Comparison of ENCODE assay signal across 9 mouse cellular contexts in the genomic region with DNA sequence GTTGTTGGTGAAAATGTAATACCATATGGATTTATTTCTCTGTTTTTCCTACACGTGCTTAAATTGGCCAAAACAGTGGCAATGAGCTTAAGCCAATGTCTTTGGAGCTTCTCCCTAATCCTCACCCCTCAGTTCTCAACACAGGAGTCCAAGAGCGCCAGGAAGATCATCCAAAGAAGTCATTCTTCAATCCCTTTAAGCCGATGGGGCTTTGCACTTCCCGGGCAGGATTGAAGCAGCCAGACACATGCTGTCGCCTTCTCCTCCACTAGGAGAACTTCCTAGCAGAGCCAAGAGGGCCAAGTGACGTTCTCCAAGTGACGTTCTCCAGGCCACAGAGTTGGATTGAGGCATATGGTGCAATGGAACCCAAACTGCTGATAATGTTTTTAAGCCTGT.
DNase-seq lines count a peak whose midpoint lies in the region; ATAC-seq and TF ChIP-seq lines count a peak whose summit lies in the region.
"Had no signal": no experiment of that assay in that cellular context is flagged by ENCODE, and none has a peak within 500 bp of the region (broad histone marks: within the 10 kb centered on the region; RNA-seq: fewer than 3 reads in every experiment).

No protein-coding gene starts in this region.

- peak overlapping the region; percentile 82 for H3K27ac ChIP-seq in layer of hippocampus, adult 2 months
- H3K27ac ChIP-seq in forebrain, postnatal 0 days (ENCODE audit: low read depth, low read length), result peak overlapping the region; percentile 47; the same call in 1 of the 2 replicates
- H3K27ac ChIP-seq in hindbrain, embryonic 14.5 days, result no peak overlapping the region
- no peak overlapping the region for H3K27ac ChIP-seq in neural tube, embryonic 15.5 days (replicated peaks)

- WGBS in forebrain, postnatal 0 days, result 29% methylated on average over 7 of the region's 7 CpGs
- WGBS in hindbrain, embryonic 14.5 days, result 51% methylated on average over 7 of the region's 7 CpGs
- WGBS in neural tube, embryonic 15.5 days, result 63% methylated on average over 7 of the region's 7 CpGs

- no peak overlapping the region for H3K9ac ChIP-seq in forebrain, postnatal 0 days
- H3K9ac ChIP-seq in hindbrain, embryonic 14.5 days, result no peak overlapping the region
- H3K9ac ChIP-seq in neural tube, embryonic 15.5 days (replicated peaks), result no peak overlapping the region

- no peak for DNase-seq in layer of hippocampus, adult 2 months (ENCODE audit: low spot score in 2 of 2)
- DNase-seq in layer of hippocampus, adult 18-20 months (ENCODE audit: low spot score in 2 of 2), result no peak
- peak; percentile 7 for DNase-seq in cerebellum, adult 8-10 months
- DNase-seq in forebrain, postnatal 0 days, result peak; percentile 59
- DNase-seq in hindbrain, embryonic 14.5 days (ENCODE audit: low spot score), result peak; percentile 43
- no peak for DNase-seq in testis, postnatal 14 days (ENCODE audit: low spot score)

- ATAC-seq in forebrain, postnatal 0 days, result peak; percentile 78
- ATAC-seq in hindbrain, embryonic 14.5 days (ENCODE audit: low FRiP score), result no peak
- ATAC-seq in neural tube, embryonic 15.5 days (ENCODE audit: low FRiP score), result peak; percentile 50; the same call in 1 of the 2 replicates
- no peak for ATAC-seq in CD4-positive, CD25-positive, alpha-beta regulatory T cell, adult 4 months

- peak; percentile 31; the same call in 1 of the 2 replicates for TF ChIP-seq CTCF in layer of hippocampus, adult 2 months (conservative IDR thresholded peaks at IDR 0.05)
- TF ChIP-seq CTCF in forebrain, postnatal 0 days (IDR thresholded peaks at IDR 0.05; ENCODE audit: low read depth), result peak; percentile 53

- H3K36me3 ChIP-seq in forebrain, postnatal 0 days (ENCODE audit: insufficient read depth), result no peaks in the 10 kb centered on the region
- no peaks in the 10 kb centered on the region for H3K36me3 ChIP-seq in hindbrain, embryonic 14.5 days (replicated peaks; ENCODE audit: control insufficient read depth, insufficient read depth)
- no peaks in the 10 kb centered on the region for H3K36me3 ChIP-seq in neural tube, embryonic 15.5 days

- no peaks in the 10 kb centered on the region for H3K27me3 ChIP-seq in forebrain, postnatal 0 days (ENCODE audit: insufficient read depth, low read length)
- H3K27me3 ChIP-seq in hindbrain, embryonic 14.5 days (ENCODE audit: control insufficient read depth, insufficient read depth, low read length), result no peaks in the 10 kb centered on the region
- H3K27me3 ChIP-seq in neural tube, embryonic 15.5 days (replicated peaks), result no peaks in the 10 kb centered on the region
- H3K27me3 ChIP-seq: Patski had no signal

- no peak overlapping the region for H3K4me2 ChIP-seq in forebrain, postnatal 0 days (ENCODE audit: low read depth)
- no peak overlapping the region for H3K4me2 ChIP-seq in hindbrain, embryonic 14.5 days (replicated peaks)
- H3K4me2 ChIP-seq in neural tube, embryonic 15.5 days, result no peak overlapping the region

- 0 out of 2 replicates have a peak, but pooled peaks cover 7% of the 10 kb centered on the region for H3K4me1 ChIP-seq in forebrain, postnatal 0 days (ENCODE audit: insufficient read depth)
- 0 out of 2 replicates have a peak, but pooled peaks cover 5% of the 10 kb centered on the region for H3K4me1 ChIP-seq in hindbrain, embryonic 14.5 days (replicated peaks; ENCODE audit: control insufficient read depth, insufficient read depth, low read length)
- H3K4me1 ChIP-seq in neural tube, embryonic 15.5 days, result no peaks in the 10 kb centered on the region

- no peaks in the 10 kb centered on the region for H3K9me3 ChIP-seq in forebrain, postnatal 0 days (ENCODE audit: low read length)
- no peaks in the 10 kb centered on the region for H3K9me3 ChIP-seq in hindbrain, embryonic 14.5 days (ENCODE audit: control insufficient read depth, low read length)
- H3K9me3 ChIP-seq in neural tube, embryonic 15.5 days (replicated peaks), result no peaks in the 10 kb centered on the region

- H3K4me3 ChIP-seq in layer of hippocampus, adult 2 months, result no peak overlapping the region
- H3K4me3 ChIP-seq in forebrain, postnatal 0 days (ENCODE audit: low read depth, low read length), result no peak overlapping the region
- no peak overlapping the region for H3K4me3 ChIP-seq in hindbrain, embryonic 14.5 days (replicated peaks; ENCODE audit: low read length)
- H3K4me3 ChIP-seq in neural tube, embryonic 15.5 days (replicated peaks), result no peak overlapping the region

Comparison
In these comparisons a context has a peak if more than half of its experiments do, and no peak if none do; other contexts are left out.
1. DNase-seq: peak in cerebellum, adult 8-10 months (single experiment), forebrain, postnatal 0 days (single experiment) and hindbrain, embryonic 14.5 days (single experiment); none in layer of hippocampus, adult 2 months (0 of 2), layer of hippocampus, adult 18-20 months (0 of 2) and testis, postnatal 14 days (single experiment).
2. H3K27ac ChIP-seq: peak in layer of hippocampus, adult 2 months (single experiment) and forebrain, postnatal 0 days (single experiment); none in hindbrain, embryonic 14.5 days (single experiment) and neural tube, embryonic 15.5 days (single experiment).
3. ATAC-seq: peak in forebrain, postnatal 0 days (single experiment) and neural tube, embryonic 15.5 days (single experiment); none in hindbrain, embryonic 14.5 days (single experiment) and CD4-positive, CD25-positive, alpha-beta regulatory T cell, adult 4 months (single experiment).